Mouse (Mus musculus) ES-E14 (cell line): Measurements from ENCODE around the gene Cecr2.

Source experiments
- HCFC1 ChIP-seq: IDR thresholded peaks from 2 replicates; pipeline ENCODE4 v1.6.1; 2012; ENCODE audit warnings: low read length, inconsistent platforms, borderline replicate concordance; ENCODE audit not compliant: insufficient read depth
- MAFK ChIP-seq: IDR thresholded peaks from 2 replicates; pipeline ENCODE4 v1.6.1; 2014; ENCODE audit warnings: mild to moderate bottlenecking, low read depth, low read length, inconsistent platforms; ENCODE audit not compliant: insufficient read depth
- ZNF384 ChIP-seq: IDR thresholded peaks from 2 replicates; pipeline ENCODE4 v1.6.1; 2012; ENCODE audit warnings: low read depth, low read length, inconsistent platforms

DNA sequence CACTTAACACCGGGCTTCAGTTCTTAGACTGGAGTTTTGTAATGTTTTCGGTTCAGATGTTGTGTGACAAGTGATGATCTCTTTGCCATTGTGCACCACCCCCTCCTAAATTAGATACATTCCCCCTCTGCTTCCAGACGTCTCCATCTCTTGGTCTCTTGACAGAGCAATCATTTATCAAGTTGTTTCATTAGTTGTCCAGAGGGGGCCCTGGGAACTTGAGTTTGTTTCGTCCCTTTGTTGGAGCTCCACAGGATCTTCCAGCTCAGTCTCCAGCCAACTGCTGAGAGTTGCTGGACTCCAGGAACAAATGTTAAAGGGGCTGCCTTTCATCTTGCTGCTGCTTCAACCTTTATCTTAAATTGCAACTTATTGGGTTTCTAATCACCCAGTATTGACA lies 34.1 kb downstream of the Cecr2 start:
- TF ChIP-seq ZNF384 = no peak
- TF ChIP-seq HCFC1 = no peak
- TF ChIP-seq MAFK = no peak
